Mouse (Mus musculus): Measurements from ENCODE around the gene Scfd2. TPM values are rescaled to one million over a fixed set of nuclear protein-coding genes. Genes with fewer than 3 reads are reported as not detected.

Gene Scfd2
- polyA plus RNA-seq, 2 experiments: 3.9 to 9.4 TPM

DNA sequence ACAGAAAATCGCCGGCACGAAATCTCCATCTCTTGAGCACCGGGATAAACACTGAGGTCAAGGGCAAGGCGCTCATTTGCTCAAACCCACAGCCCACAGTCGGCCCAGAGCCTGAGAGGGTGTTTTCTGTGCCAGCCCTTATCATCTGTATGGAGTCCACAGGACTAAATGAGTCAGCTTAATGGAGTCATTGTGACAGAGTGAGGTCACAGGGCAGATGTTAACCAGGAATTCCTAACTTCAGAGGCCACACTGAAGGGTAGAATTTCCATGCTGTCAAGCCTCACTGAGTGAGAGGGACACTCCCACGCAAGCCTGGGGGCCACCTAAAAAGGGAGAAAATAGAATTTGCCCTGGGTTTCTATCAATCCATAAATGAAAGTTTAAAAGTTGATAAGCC is 371.7 kb downstream of the Scfd2 start:
- no peaks in the 10 kb centered on the region for H3K36me3 ChIP-seq (replicated peaks; ENCODE audit: control insufficient read depth, insufficient read depth, low read depth)
- 38% methylated on average over 7 of the region's 7 CpGs for WGBS (ENCODE audit: insufficient replicate concordance)
- no peak for TF ChIP-seq EP300 (IDR thresholded peaks at IDR 0.05; ENCODE audit: low read depth)
- no peak for TF ChIP-seq CTCF (IDR thresholded peaks at IDR 0.05; ENCODE audit: low read depth)
- no peaks in the 10 kb centered on the region for H3K9me3 ChIP-seq (ENCODE audit: control insufficient read depth, low read length)
- no peaks in the 10 kb centered on the region for H3K27me3 ChIP-seq (ENCODE audit: control insufficient read depth, insufficient read depth, low read length)
- DNase-seq (ENCODE audit: low read depth in 3 of 3, low spot score in 3 of 3): no peak
- H3K9ac ChIP-seq (replicated peaks): no peak overlapping the region
- no peak for ATAC-seq (ENCODE audit: insufficient read depth)
- no peak overlapping the region for H3K4me2 ChIP-seq (ENCODE audit: low read depth)
- H3K27ac ChIP-seq: no peak overlapping the region
- H3K4me3 ChIP-seq (ENCODE audit: insufficient read depth in 1 of 2, low read depth in 2 of 2, low read length in 2 of 2): no peak overlapping the region
- H3K4me1 ChIP-seq (replicated peaks; ENCODE audit: control insufficient read depth in 2 of 2, insufficient read depth in 2 of 2, low read length in 1 of 2): peaks cover 0 to 8% of the 10 kb centered on the region in 2 experiments; a peak in 2 of 4 replicates

DNA sequence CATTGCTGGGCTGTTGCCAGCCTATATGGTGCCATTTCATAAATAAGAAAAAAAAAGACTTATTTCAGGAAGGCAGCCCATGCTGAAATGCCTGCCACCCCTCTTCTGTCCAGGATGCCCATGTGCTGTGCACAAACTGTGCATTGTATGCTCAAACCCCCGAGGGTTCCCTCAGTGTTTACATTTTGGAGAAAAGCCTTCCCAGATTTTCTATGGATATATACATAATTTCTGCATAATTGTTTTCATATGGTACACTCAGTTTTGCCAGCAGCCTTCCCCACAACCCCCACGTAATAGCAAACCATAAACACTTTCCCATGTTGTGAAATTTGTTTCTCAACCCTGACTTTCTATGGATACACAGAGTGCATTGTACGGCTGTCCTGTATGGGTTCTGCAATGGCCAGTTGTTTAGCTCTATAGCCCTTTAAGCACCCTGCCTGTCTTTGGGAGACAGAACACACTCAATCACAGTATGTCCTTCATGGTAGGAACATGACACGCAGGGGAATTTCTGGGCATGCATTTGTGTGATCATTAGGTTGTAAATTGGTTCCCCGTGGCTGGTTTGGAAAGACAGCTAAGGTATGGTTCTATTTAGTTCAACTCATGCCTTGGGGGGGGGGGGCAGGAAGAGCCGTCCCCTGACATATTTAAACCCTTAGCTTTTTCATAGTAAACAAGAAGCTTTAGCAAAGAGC is 372.5 kb downstream of the Scfd2 start:
- Histone ChIP-seq H3K9ac (replicated peaks) (no peak overlapping the region), H3K4me1 (replicated peaks; ENCODE audit: control insufficient read depth in 2 of 2, insufficient read depth in 2 of 2, low read length in 1 of 2) (peaks cover 0 to 8% of the 10 kb centered on the region in 2 experiments; a peak in 2 of 4 replicates), H3K27me3 (ENCODE audit: control insufficient read depth, insufficient read depth, low read length) (no peaks in the 10 kb centered on the region), H3K27ac (no peak overlapping the region), H3K36me3 (replicated peaks; ENCODE audit: control insufficient read depth, insufficient read depth, low read depth) (no peaks in the 10 kb centered on the region), H3K4me3 (ENCODE audit: insufficient read depth in 1 of 2, low read depth in 2 of 2, low read length in 2 of 2) (no peak overlapping the region), H3K4me2 (ENCODE audit: low read depth) (no peak overlapping the region), H3K9me3 (ENCODE audit: control insufficient read depth, low read length) (no peaks in the 10 kb centered on the region)
- no peak for DNase-seq (ENCODE audit: low read depth in 3 of 3, low spot score in 3 of 3)
- TF ChIP-seq CTCF (IDR thresholded peaks at IDR 0.05; ENCODE audit: low read depth) (no peak), EP300 (IDR thresholded peaks at IDR 0.05; ENCODE audit: low read depth) (no peak)
- WGBS (ENCODE audit: insufficient replicate concordance): 67% methylated on average over 6 of the region's 6 CpGs
- ATAC-seq (ENCODE audit: insufficient read depth): no peak

- DNase-seq (ENCODE audit: low read depth in 3 of 3, low spot score in 3 of 3) (no peak), ATAC-seq (ENCODE audit: insufficient read depth) (no peak)
- no peak for TF ChIP-seq CTCF (IDR thresholded peaks at IDR 0.05; ENCODE audit: low read depth)
- TF ChIP-seq EP300 (IDR thresholded peaks at IDR 0.05; ENCODE audit: low read depth): no peak
- H3K36me3 ChIP-seq (replicated peaks; ENCODE audit: control insufficient read depth, insufficient read depth, low read depth): no peaks in the 10 kb centered on the region
- no peak overlapping the region for H3K27ac ChIP-seq
- no peak overlapping the region for H3K9ac ChIP-seq (replicated peaks)
- no peaks in the 10 kb centered on the region for H3K27me3 ChIP-seq (ENCODE audit: control insufficient read depth, insufficient read depth, low read length)
- no peak overlapping the region for H3K4me3 ChIP-seq (ENCODE audit: insufficient read depth in 1 of 2, low read depth in 2 of 2, low read length in 2 of 2)
- H3K9me3 ChIP-seq (ENCODE audit: control insufficient read depth, low read length): no peaks in the 10 kb centered on the region
- 65% methylated on average over 7 of the region's 7 CpGs for WGBS (ENCODE audit: insufficient replicate concordance)
- peaks cover 0 to 5% of the 10 kb centered on the region in 2 experiments; a peak in 2 of 4 replicates for H3K4me1 ChIP-seq (replicated peaks; ENCODE audit: control insufficient read depth in 2 of 2, insufficient read depth in 2 of 2, low read length in 1 of 2)
- H3K4me2 ChIP-seq (ENCODE audit: low read depth): no peak overlapping the region
Observed at GRCm38 (mm10) chr5:74155860-74156351, 375.7 kb downstream of the Scfd2 start.

Other genes with a start within 250 kb of the Scfd2 start
- gene Fip1l1, start 3.7 kb upstream of the Scfd2 start, polyA plus RNA-seq (2012; rRNA removed): 16.3 and 22.5 TPM in 2 replicates
- gene Fip1l1, start 3.7 kb upstream of the Scfd2 start, polyA plus RNA-seq (2014; fragmentation: Nextera tagmentation; extraction: Ambion mirVana): 19.9 and 24.8 TPM in 2 replicates
- 0.03 and 0.04 TPM in 2 replicates for gene Lnx1, start 171.2 kb upstream of the Scfd2 start, polyA plus RNA-seq (2012; rRNA removed)
- gene Lnx1, start 171.2 kb upstream of the Scfd2 start, polyA plus RNA-seq (2014; fragmentation: Nextera tagmentation; extraction: Ambion mirVana): 0.14 TPM in 1 of 2 replicates, not detected in the other